Mouse (Mus musculus): ENCODE results near the gene Tnip3.

The Tnip3 gene

DNA sequence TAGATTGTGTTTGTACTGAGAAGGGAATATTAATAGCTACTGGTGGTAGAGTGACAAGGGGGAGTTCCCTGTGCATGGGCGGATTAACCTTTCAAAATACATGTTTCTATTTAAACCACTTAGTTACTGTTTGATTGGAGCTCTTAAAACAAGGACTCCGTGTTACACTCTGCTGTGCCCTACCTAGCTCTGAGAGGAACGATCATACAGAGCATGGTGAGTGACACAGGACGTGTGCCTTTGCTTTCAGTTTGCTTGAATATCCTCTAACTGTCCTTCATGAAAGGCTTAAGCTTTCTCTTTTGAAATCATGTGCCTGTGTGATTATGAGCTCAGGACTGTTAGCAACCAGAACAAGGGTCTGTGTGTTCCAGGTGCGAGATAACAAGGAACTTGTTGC is at the start of gene Tnip3:
TSS of gene Tnip3 (plus strand) at position 122 of the 400 bp plus-strand sequence.
- no peak for DNase-seq

- DNase-seq = no peak
Observed at GRCm38 (mm10) chr6:65498786-65499185, 26.3 kb upstream of the Tnip3 start.

DNA sequence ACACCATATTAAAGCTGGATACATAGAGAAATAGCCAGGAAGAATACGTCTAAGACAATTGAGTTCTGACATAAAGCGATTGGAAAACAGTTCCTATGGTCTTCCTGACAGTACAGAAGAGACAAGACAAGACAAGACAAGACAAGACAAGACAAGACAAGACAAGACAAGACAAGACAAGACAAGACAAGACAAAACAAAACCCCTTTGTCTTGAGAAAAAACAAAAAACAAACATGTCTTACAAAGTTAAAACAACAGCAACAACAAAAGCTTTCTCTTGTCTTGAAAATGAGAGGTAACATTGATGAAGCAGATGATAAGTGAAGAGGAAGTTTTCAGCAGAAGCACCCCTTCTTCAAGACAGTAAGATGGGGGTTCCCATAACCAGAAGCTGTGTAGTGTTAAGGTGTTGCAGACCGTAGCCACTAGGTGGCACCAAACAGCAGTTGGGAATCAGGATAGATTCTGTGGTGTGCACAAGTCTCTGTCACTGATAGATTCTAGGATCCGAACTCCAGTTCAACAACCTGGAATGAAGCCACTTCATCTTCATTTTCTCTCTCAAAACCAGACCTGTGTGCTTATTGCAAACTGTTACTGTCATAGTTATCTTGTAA is 15.0 kb upstream of the Tnip3 start:
- peak; percentile 55 to 76 for DNase-seq

- DNase-seq = no peak
Observed at GRCm38 (mm10) chr6:65513813-65514212, 11.3 kb upstream of the Tnip3 start.

GRCm38 (mm10) chr6:65516759-65517158 is 8.4 kb upstream of the Tnip3 start:
- DNase-seq = no peak

- no peak for DNase-seq
Observed at GRCm38 (mm10) chr6:65520821-65521220, 4.3 kb upstream of the Tnip3 start.

DNA sequence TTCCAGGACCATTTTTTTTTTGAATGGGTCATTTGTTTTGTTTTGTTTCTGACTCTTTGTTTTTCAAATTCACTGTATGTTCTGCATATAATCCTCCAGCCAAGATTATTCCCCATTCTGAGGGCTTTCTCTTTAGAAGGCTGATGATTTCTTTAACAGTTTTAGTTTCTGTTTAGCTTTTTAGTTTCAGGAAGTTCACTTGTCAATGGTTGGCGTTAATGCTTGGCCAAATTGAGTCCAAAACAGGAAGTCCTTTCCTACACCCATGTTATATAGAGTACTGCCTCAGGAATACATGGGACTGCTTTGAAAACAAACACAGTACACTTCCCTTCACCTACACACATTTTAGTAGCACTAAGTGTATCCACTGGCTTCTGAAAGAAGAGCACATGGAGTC is 2.8 kb downstream of the Tnip3 start:
- no peak for DNase-seq

DNA sequence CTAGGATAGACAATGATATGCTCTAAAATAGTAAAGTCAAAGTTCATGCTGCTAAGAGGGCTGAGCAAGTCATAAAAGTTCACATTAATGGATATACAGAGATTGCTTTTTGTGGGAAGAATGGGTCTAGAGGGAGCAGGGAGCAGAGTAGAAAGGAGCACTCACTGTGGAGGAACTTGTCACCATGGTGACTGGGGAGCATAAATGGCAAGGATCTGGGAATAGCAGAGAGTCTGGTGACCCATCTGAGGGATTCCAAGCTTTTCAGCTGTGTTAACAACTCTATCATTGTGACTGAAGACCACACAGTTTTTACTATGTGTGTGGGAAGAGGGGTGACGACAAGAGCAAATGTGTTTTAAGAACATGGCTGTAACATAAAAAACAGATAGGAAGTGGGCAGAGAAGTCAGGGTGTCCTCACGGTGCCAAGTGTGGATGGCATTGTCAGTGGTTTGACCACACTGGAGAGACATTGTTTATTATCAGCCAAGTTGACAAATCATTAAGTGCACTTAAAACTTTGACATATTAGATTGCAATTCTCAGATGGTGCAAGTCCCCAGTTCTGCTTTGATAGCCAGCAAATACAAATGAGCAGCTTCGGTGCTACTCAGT is 6.2 kb downstream of the Tnip3 start:
- no peak for DNase-seq

- DNase-seq = no peak
Observed at GRCm38 (mm10) chr6:65533687-65534086, 8.6 kb downstream of the Tnip3 start.

DNA sequence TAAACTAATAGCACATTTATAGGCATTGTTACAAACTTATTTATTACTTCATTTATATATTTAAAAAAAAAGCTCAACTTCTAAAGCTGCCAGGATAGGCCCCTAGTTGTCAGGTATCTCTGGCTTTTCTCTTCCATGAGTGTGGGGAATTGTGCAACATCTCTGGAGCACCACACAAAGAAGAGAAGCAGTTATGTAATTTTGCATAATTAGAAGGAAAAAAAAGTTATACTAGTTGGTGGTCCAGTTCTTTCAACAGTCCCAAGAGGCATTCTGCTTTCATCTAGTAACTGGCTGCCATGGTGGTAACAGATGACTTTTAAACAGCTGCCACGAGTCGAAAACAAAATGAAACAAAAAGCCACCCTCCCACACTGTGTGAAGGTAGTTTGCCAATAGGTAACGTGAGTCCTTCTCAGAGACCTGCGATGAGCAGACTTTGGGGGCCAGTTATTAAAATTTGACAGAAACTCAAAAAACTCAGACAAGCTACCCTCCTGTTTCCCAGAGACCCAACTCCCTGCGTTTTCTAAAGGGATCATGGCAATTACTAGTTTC is 12.3 kb downstream of the Tnip3 start:
- no peak for DNase-seq

GRCm38 (mm10) chr6:65538022-65538652 is 13.0 kb downstream of the Tnip3 start:
- no peak for DNase-seq

DNA sequence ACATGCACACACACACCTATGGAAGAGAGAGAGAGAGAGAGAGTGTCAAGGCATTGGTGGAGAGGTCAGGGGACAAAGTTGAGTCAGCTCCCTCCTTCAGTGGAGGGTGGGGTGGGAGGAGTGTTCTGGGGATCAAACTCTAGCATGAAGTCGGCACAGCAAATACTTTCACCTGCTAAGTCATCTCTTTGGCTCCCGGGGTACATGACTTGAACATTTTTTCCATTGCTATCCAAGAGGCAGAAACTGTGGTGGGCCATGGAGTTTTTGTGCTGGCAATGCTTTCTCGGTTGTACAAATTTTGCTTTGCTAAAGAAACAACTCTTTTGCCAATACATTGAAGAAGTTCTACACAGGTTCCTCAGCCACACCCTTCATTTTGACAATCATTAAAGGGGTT is 13.8 kb downstream of the Tnip3 start:
- no peak for DNase-seq

DNA sequence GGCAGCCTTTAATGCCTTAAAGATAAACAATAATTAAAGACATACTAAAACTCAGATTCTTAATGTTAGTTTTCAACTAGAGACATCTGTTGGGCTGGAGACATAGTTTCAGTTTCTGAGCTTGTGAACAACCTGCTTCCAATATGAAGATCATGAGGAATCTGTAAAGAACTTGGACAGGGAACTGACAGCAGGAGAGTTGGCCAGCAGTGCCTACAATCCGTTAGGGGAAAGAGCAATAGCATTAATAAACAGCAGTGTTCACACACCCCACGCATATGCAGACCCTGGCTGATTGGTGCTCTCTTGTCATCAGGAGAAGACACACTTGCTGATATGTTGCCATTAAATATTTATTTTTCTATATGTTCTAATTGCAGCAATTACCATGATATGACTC is 15.0 kb downstream of the Tnip3 start:
- no peak for DNase-seq

GRCm38 (mm10) chr6:65541094-65541493 is 16.0 kb downstream of the Tnip3 start:
- DNase-seq = no peak

DNA sequence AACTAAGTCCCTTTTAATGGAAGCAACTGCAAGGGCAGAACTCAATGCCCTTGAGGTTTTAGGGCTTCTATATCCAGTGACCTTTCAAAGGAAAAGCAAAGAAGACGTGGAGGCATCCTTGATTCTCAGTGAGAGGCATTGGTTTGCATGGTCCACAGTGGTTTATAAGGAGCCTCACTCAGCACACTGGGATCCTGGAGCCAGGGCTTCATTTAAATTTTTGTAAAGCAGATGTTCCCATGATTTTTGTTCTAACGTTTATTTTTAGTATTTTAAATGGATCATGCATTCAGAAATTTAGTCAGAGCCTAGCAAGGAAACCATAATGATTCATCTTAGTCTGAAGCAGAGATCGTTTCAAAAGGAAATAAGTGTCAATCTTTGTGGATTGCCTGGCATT is 17.3 kb downstream of the Tnip3 start:
- no peak for DNase-seq

GRCm38 (mm10) chr6:65542913-65543312 is 17.8 kb downstream of the Tnip3 start:
- DNase-seq = no peak

DNA sequence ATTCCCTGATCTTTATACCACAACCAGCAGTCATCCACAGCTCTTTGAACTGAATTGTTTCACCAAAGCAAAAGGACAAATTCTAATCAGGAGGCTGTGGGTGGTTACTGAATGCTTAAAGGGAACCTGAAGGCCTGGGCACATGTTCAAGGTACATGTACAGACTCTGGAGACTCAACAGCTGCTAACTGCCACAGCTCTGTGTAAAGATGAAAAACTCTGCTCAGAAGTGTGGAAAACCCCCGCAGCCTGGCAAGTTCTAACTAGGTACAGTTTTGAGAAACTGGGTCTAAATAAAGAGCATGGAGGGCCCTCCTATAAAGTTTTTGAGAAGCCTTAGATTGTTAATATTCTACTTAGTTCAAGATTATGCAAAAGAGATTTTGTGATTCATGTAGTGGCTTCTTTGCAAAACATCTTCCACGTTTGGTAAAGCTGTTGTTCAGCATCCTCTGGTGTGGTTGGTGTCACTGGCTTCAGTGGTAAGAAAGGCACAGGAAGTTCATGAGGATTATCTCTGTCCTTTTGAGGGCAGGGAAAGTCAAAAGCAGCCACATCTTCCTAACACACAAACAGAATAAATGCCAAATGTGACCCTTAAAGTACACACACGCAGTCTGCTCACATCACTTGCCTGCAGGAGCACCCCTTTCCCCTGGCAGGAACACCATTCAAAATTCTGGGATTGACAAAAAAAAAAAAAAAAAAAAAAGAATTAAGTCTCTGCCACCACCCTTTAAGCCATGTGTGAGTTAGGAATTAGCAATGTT is 39.0 kb downstream of the Tnip3 start:
- no peak for DNase-seq

GRCm38 (mm10) chr6:65564657-65565039 is 39.5 kb downstream of the Tnip3 start:
- DNase-seq = no peak

DNA sequence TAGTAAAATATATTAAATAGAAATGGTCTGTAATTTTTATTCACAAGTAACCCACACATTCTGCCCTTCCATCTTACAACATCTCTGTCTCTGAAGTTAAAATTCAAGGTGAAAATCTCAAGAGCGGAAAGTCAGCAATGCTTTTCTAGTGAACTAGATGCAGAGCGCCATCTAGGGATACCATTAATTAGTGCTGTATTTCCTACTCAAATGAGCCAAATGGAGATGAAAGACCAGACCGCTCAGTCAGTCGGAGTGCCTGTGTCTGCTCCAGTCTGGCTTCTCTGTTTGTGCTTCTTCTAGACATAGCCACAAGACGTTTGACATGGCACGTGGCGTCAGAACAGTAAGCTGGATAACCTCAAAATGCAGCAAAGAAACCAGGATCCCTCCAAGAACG is 44.6 kb downstream of the Tnip3 start:
- DNase-seq = peak; percentile 5 to 43

DNA sequence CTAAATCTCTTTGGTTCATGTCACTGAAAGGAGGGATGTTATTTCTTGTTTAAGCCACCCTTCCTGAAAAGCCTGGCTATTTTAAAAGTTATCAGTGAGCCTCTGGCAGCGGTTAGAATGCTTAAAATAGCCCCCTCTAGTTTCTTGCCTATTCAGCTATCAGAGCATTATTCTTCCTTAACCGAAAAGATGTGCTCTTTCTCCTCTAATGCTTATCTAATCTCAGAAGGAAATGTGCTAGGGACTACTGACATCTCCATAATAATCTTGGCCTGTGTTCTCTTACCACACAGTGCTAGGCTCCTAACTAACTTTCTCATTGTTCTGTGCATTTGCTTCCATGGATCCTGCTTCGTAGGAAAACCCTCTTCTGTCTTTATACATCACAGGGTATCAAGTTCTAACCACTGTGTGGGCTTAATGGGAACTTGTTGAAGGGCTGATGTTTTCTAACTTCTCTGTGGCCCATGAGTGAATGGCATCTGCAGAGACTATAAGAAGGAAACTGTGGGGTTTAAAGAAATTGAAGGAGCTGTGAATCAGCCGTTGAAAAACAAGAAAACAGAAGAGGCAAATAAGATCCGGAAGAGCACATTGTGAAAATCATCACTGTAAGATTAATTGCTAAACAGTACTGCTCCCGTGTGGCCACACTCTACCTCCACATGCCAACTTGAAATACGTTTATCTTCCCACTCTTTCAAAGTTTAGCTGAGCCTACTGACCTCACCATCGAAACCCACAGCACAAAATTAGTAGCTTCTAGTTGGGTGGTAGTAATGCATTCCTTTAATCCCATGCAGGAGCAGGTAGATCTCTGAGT is 53.2 kb downstream of the Tnip3 start:
- DNase-seq = no peak

GRCm38 (mm10) chr6:65583029-65583428 is 57.9 kb downstream of the Tnip3 start:
- DNase-seq = no peak

DNA sequence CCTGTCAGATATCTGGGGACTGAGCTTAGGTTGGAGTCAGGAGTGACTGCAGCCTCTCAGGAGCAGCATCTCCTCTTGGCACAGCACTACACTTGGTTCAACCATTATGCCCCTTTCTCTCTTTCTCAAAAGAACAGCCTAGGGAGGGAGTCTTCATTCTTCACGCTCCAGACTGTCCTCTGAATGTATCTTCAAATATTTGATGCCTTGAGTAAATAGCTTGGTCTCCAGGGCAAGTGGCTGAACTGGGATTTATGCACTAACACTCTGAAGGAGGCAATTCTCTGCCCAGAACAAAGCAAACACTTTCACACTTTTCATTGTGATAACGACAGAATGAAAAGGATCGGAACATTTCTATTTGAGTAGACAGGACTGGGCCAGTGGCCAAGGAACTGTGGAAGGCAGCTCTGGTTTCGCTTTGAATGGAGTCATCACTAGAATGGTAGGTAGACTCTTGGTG is 59.8 kb downstream of the Tnip3 start:
- peak in 1 of 2 experiments; percentile 46 for DNase-seq

Data from cerebellum, postnatal 25 days (tissue).